Mouse (Mus musculus) midbrain, postnatal 0 days (tissue): Measurements from ENCODE around the gene Drd3. TPM values are rescaled to one million over a fixed set of nuclear protein-coding genes. Genes with fewer than 3 reads are reported as not detected.

Source experiments
- ATAC-seq: fragments of 200-750 bp; cut with Nextera tagmentation; 2 replicates; pipeline ENCODE4 v1.8.0; 2017; ENCODE audit warnings: moderate number of reproducible peaks, mild to moderate bottlenecking, moderate TSS enrichment, moderate library complexity; ENCODE audit not compliant: low FRiP score
- DNase-seq: peaks from one replicate; pipeline ENCODE4 v3.0.0-alpha.2; 2015; ENCODE audit warnings: low spot score
- H3K27ac ChIP-seq: fragments of 300-500 bp; sonication (generic); 2 replicates; pipeline ENCODE4 v1.5.1; 2014; ENCODE audit warnings: low read depth, mild to moderate bottlenecking, low read length, mixed read lengths
- H3K27me3 ChIP-seq: fragments of 300-500 bp; sonication (generic); 2 replicates; pipeline ENCODE4 v1.6.1; 2014; ENCODE audit warnings: low read length, control low read depth, mixed read lengths; ENCODE audit not compliant: insufficient read depth
- H3K36me3 ChIP-seq: fragments of 300-500 bp; sonication (generic); 2 replicates; pipeline ENCODE4 v1.6.1; 2014; ENCODE audit warnings: low read length, control low read depth, mixed read lengths; ENCODE audit not compliant: insufficient read depth
- H3K4me1 ChIP-seq: fragments of 300-500 bp; sonication (generic); 2 replicates; pipeline ENCODE4 v1.6.1; 2014; ENCODE audit warnings: mild to moderate bottlenecking, control low read depth, antibody characterized with exemption, low read length, mixed read lengths; ENCODE audit not compliant: insufficient read depth
- H3K4me2 ChIP-seq: fragments of 300-500 bp; sonication (generic); 2 replicates; pipeline ENCODE4 v1.6.1; 2014; ENCODE audit warnings: low read depth, mild to moderate bottlenecking, low read length, mixed read lengths; ENCODE audit not compliant: poor library complexity, severe bottlenecking
- H3K4me3 ChIP-seq: fragments of 300-500 bp; sonication (generic); 2 replicates; pipeline ENCODE4 v1.5.1; 2014; ENCODE audit warnings: low read depth, mild to moderate bottlenecking, low read length, moderate library complexity
- H3K9ac ChIP-seq: fragments of 300-500 bp; sonication (generic); replicated peaks from 2 replicates; pipeline ENCODE4 v1.6.1; 2014; ENCODE audit warnings: mild to moderate bottlenecking, low read length, moderate library complexity, mixed read lengths; ENCODE audit not compliant: poor library complexity, severe bottlenecking
- H3K9me3 ChIP-seq: fragments of 300-500 bp; sonication (generic); 2 replicates; pipeline ENCODE4 v1.6.1; 2016; ENCODE audit warnings: low read length, control low read depth
- CTCF ChIP-seq: IDR thresholded peaks from 2 replicates; pipeline ENCODE4 v1.5.1; 2016; ENCODE audit warnings: antibody characterized with exemption, mild to moderate bottlenecking
- WGBS: fragments of 180-500 bp; shearing (Covaris S2); extraction: QIAGEN DNeasy Blood & Tissue Kit; methylation state at CpG from one replicate; pipeline ENCODE4 v1.1.7; 2014; 5-methylcytosine and 5-hydroxymethylcytosine counted together
- polyA plus RNA-seq: library from polyadenylated mRNA; unstranded; fragments of >200 nt; fragmentation: Nextera tagmentation; extraction: Ambion mirVana; gene quantifications from 2 replicates; pipeline ENCODE4 v1.2.1, GENCODE M21; 2015
- total RNA-seq: library from RNA; depleted of rRNA; stranded (reverse); fragments of >200 nt; gene quantifications from 2 replicates; pipeline ENCODE4 v1.2.3, GENCODE M21; 2014

The Drd3 gene
- total and polyA plus RNA-seq, 2 experiments from 2014 or later = not detected

DNA sequence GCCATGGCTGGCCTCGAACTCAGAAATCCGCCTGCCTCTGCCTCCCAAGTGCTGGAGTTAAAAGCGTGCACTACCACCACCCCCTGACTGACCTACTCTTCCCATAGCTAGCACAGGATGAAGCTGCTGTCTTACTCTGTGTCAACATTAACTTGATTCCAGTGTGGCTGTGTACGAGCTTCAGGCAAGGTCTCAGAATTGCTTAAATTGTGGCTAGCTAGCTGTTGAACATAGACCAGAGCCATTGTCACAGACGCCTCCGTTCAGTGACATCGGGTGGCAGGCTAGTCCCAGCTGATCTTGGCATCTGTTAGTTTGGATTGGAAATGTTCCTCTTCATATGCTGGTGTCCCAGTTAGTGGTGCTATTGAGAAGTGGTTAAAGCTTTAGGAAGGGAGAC is 42.5 kb upstream of the Drd3 start:
- 93% methylated on average over 7 of the region's 7 CpGs for WGBS
- Histone ChIP-seq H3K4me1 (no peaks in the 10 kb centered on the region), H3K27me3 (no peaks in the 10 kb centered on the region), H3K36me3 (no peaks in the 10 kb centered on the region), H3K9me3 (no peaks in the 10 kb centered on the region), H3K4me3 (no peak overlapping the region), H3K27ac (no peak overlapping the region), H3K9ac (no peak overlapping the region), H3K4me2 (no peak overlapping the region)
- DNase-seq = no peak
- TF ChIP-seq CTCF = no peak
- ATAC-seq = no peak

DNA sequence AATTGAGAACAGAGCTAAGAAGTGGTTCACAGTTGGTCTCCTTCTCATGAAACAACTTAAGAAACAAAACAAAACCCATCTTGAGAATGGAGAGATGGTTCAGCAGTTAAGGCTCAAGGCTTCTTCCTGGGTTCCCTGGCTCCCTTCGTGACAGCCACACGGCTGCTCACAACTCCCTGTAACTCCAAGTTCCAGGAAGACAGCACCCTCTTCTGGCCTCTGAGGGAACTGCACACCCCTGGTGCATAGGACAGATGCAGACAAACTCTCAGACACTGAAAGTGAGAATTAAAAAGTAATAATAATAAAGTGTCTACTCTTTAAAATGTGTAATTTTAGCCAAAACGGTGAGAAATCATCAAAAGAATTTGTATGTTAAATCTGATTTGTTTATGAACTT is 29.4 kb upstream of the Drd3 start:
- Histone ChIP-seq H3K4me1 (no peaks in the 10 kb centered on the region), H3K4me2 (no peak overlapping the region), H3K27me3 (no peaks in the 10 kb centered on the region), H3K36me3 (no peaks in the 10 kb centered on the region), H3K9ac (no peak overlapping the region), H3K9me3 (no peaks in the 10 kb centered on the region), H3K27ac (no peak overlapping the region), H3K4me3 (no peak overlapping the region)
- DNase-seq (no peak), ATAC-seq (no peak)
- TF ChIP-seq CTCF = peak; percentile 45
- 76% methylated on average over 3 of the region's 3 CpGs for WGBS

DNA sequence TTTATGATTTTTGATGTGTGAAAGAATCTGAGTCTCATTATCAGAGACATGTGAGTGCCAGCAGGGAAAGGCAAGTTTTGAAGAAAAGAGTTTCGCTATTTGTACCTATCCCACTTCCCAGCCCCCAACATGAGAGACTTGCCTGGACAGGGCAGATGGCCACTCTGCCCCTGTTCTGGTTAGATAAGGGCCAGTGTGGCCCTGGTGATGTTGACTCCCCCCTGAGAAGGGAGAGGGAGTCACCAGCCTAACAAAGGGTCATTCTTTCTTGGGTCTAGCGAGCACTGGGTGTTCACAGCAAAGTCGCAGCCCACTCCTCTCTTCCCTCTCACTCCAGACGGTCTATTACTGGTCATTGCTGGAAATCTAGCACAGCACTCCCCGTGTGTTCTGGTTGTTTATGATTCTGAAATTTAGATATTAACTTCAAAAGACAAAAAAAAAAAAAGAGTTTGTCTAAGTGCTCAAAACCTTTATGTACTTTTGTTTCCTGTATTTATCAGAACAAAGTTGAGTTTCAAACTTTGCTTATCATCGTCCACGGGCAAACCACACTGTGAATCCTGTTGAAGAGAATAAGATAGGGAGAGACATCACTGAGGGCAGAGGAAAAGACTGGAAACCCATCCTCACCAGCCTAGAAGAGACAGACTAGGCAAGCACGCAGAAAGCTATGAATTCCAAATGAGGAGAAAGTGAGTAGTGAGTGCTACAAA is 24.2 kb upstream of the Drd3 start:
- no peak overlapping the region for H3K4me2 ChIP-seq
- no peaks in the 10 kb centered on the region for H3K27me3 ChIP-seq
- no peaks in the 10 kb centered on the region for H3K36me3 ChIP-seq
- H3K9ac ChIP-seq = no peak overlapping the region
- no peaks in the 10 kb centered on the region for H3K9me3 ChIP-seq
- no peaks in the 10 kb centered on the region for H3K4me1 ChIP-seq
- no peak for DNase-seq
- no peak overlapping the region for H3K4me3 ChIP-seq
- no peak overlapping the region for H3K27ac ChIP-seq
- no peak for TF ChIP-seq CTCF
- 89% methylated on average over 8 of the region's 8 CpGs for WGBS
- ATAC-seq = no peak

DNA sequence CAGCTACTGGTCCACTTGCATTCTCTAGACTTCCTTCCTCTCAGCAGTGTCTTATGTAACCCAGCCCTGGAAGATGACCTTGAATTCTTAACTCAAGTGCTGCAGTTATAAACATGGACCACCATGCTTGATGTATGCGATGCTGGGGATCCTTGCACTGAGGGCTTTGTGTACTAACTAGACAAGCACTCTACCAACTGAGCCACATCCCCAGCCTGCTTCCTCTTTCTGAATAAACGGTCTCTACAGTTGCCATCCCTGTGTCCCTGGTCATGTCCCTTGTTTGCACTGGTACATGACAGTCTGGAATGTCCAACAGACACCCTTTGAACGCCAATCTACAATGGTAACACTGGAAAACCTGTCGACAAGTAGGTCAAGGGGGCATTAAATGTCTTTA is 23.5 kb upstream of the Drd3 start:
- DNase-seq (no peak), ATAC-seq (no peak)
- WGBS = 88% methylated on average over 4 of the region's 4 CpGs
- H3K36me3 ChIP-seq = no peaks in the 10 kb centered on the region
- TF ChIP-seq CTCF = no peak
- H3K4me3 ChIP-seq = no peak overlapping the region
- H3K27me3 ChIP-seq = no peaks in the 10 kb centered on the region
- H3K9me3 ChIP-seq = no peaks in the 10 kb centered on the region
- H3K27ac ChIP-seq = no peak overlapping the region
- H3K4me1 ChIP-seq = no peaks in the 10 kb centered on the region
- no peak overlapping the region for H3K9ac ChIP-seq
- H3K4me2 ChIP-seq = no peak overlapping the region

DNA sequence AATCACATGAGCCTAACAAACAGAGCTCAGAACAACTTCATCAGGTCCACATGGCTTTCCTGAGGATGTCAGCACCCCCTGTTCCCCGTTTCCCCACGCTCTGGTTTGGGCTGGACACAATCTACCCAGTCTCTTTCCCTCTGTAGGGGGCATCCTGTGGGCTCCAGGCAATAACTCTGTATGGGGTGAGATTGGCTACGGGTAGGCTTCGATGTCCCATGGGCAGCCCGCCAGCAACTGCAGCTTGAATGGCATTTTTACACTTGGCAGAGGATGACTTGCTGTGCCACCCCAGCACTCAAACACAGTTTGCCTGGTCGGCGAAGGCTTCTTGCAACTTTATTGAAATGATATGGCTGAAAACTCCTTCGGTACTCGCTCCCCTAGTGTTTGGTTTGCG is 21.3 kb upstream of the Drd3 start:
- no peak overlapping the region for H3K4me3 ChIP-seq
- 80% methylated on average over 10 of the region's 10 CpGs for WGBS
- no peaks in the 10 kb centered on the region for H3K4me1 ChIP-seq
- no peaks in the 10 kb centered on the region for H3K36me3 ChIP-seq
- H3K9ac ChIP-seq = no peak overlapping the region
- no peak overlapping the region for H3K4me2 ChIP-seq
- ATAC-seq (no peak), DNase-seq (peak; percentile 22)
- TF ChIP-seq CTCF = no peak
- H3K27ac ChIP-seq = no peak overlapping the region
- no peaks in the 10 kb centered on the region for H3K9me3 ChIP-seq
- H3K27me3 ChIP-seq = no peaks in the 10 kb centered on the region

DNA sequence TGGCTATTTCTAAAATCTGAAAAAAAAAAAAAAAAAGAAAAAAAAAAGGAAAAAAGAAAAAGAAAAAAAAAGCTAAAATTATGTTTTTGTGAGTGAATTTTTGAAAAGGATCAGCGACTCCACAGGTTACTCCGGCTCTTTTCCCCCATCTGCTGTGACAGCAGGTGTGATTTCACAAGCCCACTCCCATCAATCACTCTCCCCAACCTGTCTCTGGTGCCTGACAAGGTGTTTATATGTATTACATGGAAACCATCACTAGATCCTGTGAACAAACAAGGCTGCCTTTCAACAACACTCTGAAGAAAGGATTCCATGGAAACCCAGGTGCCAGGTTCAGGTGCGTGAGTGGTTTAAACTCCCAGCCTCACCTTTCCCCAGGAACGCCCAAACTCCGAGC is 20.9 kb upstream of the Drd3 start:
- no peak for TF ChIP-seq CTCF
- H3K4me3 ChIP-seq = no peak overlapping the region
- no peaks in the 10 kb centered on the region for H3K27me3 ChIP-seq
- no peak overlapping the region for H3K4me2 ChIP-seq
- no peaks in the 10 kb centered on the region for H3K4me1 ChIP-seq
- H3K9me3 ChIP-seq = no peaks in the 10 kb centered on the region
- DNase-seq = no peak
- H3K9ac ChIP-seq = no peak overlapping the region
- no peak for ATAC-seq
- 93% methylated on average over 5 of the region's 5 CpGs for WGBS
- no peaks in the 10 kb centered on the region for H3K36me3 ChIP-seq
- H3K27ac ChIP-seq = no peak overlapping the region
